Mouse (Mus musculus) forebrain, embryonic 16.5 days (tissue): ENCODE measurements around the gene Tmtc4. TPM values are rescaled to one million over a fixed set of nuclear protein-coding genes. Genes with fewer than 3 reads are reported as not detected.
A peak's percentile ranks its signal among the peaks of the same experiment; 100 is the strongest.

Experiments
- ATAC-seq: fragments of 200-750 bp; cut with Nextera tagmentation; 2 replicates; pipeline ENCODE4 v1.8.0; 2017; ENCODE audit warnings: mild to moderate bottlenecking, moderate library complexity
- H3K27ac ChIP-seq: fragments of 300-500 bp; sonication (generic); 2 replicates; pipeline ENCODE4 v1.5.1; 2014; ENCODE audit warnings: low read length, control low read depth
- H3K27me3 ChIP-seq: fragments of 300-500 bp; sonication (generic); replicated peaks from 2 replicates; pipeline ENCODE4 v1.6.1; 2014; ENCODE audit warnings: low read length; ENCODE audit not compliant: control insufficient read depth, insufficient read depth
- H3K36me3 ChIP-seq: fragments of 300-500 bp; sonication (generic); 2 replicates; pipeline ENCODE4 v1.6.1; 2014; ENCODE audit not compliant: control insufficient read depth, insufficient read depth
- H3K4me1 ChIP-seq: fragments of 300-500 bp; sonication (generic); replicated peaks from 2 replicates; pipeline ENCODE4 v1.6.1; 2014; ENCODE audit warnings: low read length; ENCODE audit not compliant: control insufficient read depth, insufficient read depth
- H3K4me2 ChIP-seq: fragments of 300-500 bp; sonication (generic); 2 replicates; pipeline ENCODE4 v1.6.1; 2014; ENCODE audit warnings: mild to moderate bottlenecking, low read length, control low read depth
- H3K4me3 ChIP-seq: fragments of 300-500 bp; sonication (generic); replicated peaks from 2 replicates; pipeline ENCODE4 v1.5.1; 2014; ENCODE audit warnings: mild to moderate bottlenecking, low read length, control low read depth
- H3K9ac ChIP-seq: fragments of 300-500 bp; sonication (generic); replicated peaks from 2 replicates; pipeline ENCODE4 v1.6.1; 2014; ENCODE audit warnings: low read depth, low read length, control low read depth
- H3K9me3 ChIP-seq: fragments of 300-500 bp; sonication (generic); 2 replicates; pipeline ENCODE4 v1.6.1; 2016; ENCODE audit warnings: low read length; ENCODE audit not compliant: control insufficient read depth
- WGBS: fragments of 180-500 bp; shearing (Covaris S2); extraction: QIAGEN DNeasy Blood & Tissue Kit; methylation state at CpG from one replicate; pipeline ENCODE4 v1.1.7; 2014; 5-methylcytosine and 5-hydroxymethylcytosine counted together
- polyA plus RNA-seq: library from polyadenylated mRNA; unstranded; fragments of >200 nt; fragmentation: Nextera tagmentation; extraction: Ambion mirVana; gene quantifications from 2 replicates; pipeline ENCODE4 v1.2.1, GENCODE M21; 2015

Tmtc4 gene
- polyA plus RNA-seq, 1 experiment from 2014 or later, result 40.3 TPM

DNA sequence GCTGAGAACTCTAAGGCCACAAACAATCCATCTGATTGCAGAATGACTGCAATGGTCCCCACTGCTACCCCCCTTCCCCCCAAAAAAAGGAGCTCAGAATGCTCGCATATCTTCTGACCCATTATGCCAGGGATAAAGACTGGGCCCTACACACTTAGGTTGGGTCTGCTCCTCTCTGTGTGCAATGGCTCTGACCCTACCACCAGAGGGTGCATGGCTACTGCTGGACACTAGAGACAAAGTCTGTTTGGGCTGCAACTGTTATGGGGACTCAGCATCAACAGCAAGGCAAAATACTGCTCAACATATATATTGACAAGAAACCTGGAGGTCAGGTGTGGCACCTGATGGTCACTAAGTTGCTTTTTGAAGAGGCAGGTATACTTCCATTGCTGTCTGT lies 32.9 kb downstream of the Tmtc4 start:
- Histone ChIP-seq H3K27ac (no peak overlapping the region), H3K27me3 (no peaks in the 10 kb centered on the region), H3K4me3 (no peak overlapping the region), H3K36me3 (no peaks in the 10 kb centered on the region), H3K9me3 (no peaks in the 10 kb centered on the region), H3K4me2 (no peak overlapping the region), H3K4me1 (no peaks in the 10 kb centered on the region), H3K9ac (no peak overlapping the region)
- ATAC-seq, result no peak
- 87% methylated on average over 1 of the region's 1 CpGs for WGBS

DNA sequence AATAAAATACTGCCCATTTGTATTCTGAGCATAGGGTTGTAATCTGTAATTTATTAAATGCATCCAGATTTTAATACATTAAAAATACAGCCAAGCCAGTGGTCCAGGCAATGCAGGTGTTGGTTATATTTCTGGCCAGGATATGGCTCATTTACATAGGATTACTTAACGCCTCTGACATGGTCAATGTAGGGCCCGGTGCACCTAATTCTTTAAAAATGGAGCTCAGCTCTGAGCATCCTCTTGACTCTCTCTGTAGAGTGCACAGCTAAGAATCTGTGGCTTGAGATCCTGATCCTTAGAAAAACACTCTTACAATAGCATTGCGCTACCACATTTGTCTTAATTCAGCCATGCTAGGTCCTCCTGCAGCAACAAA lies 40.4 kb downstream of the Tmtc4 start:
- 22% methylated on average over 3 of the region's 3 CpGs for WGBS
- peak; percentile 51 for ATAC-seq

DNA sequence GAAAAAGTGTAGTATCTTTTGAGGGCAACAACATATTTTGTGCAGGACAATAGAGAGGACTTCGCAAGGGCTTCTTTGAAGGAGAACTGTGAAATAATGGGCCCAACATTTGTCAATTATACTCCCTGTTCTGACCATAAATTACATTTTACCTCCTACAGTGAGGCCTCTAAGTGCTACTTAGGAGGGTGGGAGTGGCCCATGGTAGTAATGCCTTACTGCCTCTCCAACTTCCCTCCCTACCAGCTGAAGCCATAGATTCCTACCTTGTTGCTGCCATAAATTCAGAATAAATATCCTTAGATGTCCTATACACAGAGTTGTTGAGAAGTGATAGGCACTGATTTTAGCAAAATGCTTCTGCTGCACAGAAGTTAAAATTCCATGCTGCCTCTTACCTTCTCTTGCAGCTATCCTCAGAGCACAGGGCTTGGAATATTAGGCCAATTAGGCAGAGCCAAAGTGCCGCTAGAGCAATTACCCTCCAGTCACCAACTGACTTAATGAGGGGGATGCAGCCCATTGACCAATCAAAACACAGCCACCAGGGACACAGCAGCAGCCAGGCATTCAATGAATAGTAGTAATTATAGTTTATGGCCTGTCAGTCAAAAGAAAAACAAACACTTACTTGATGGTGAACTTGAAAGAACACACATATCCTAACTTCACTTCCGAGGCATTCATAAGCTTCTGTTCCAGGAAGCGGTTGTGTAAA lies 40.9 kb downstream of the Tmtc4 start:
- Histone ChIP-seq H3K27me3 (no peaks in the 10 kb centered on the region), H3K4me3 (no peak overlapping the region), H3K9ac (no peak overlapping the region), H3K36me3 (peaks cover 5% of the 10 kb centered on the region; the same call in 1 of the 2 replicates), H3K4me1 (peaks cover 10% of the 10 kb centered on the region), H3K9me3 (no peaks in the 10 kb centered on the region), H3K27ac (no peak overlapping the region), H3K4me2 (no peak overlapping the region)
- 17% methylated on average over 4 of the region's 4 CpGs for WGBS
- peak; percentile 97 for ATAC-seq

More for the DNA sequence above, 40.4 kb downstream of the Tmtc4 start:
- no peak overlapping the region for H3K27ac ChIP-seq
- H3K4me1 ChIP-seq, result peaks cover 10% of the 10 kb centered on the region
- H3K4me3 ChIP-seq, result no peak overlapping the region
- peaks cover 5% of the 10 kb centered on the region; the same call in 1 of the 2 replicates for H3K36me3 ChIP-seq
- H3K9me3 ChIP-seq, result no peaks in the 10 kb centered on the region
- H3K9ac ChIP-seq, result no peak overlapping the region
- no peaks in the 10 kb centered on the region for H3K27me3 ChIP-seq
- H3K4me2 ChIP-seq, result no peak overlapping the region

- Histone ChIP-seq H3K4me3 (no peak overlapping the region), H3K4me1 (no peaks in the 10 kb centered on the region), H3K4me2 (no peak overlapping the region), H3K27me3 (no peaks in the 10 kb centered on the region), H3K36me3 (0 out of 2 replicates have a peak, but pooled peaks cover 2% of the 10 kb centered on the region), H3K9me3 (no peaks in the 10 kb centered on the region), H3K27ac (no peak overlapping the region), H3K9ac (no peak overlapping the region)
- ATAC-seq, result no peak
- 86% methylated on average over 1 of the region's 1 CpGs for WGBS
Observed at GRCm38 (mm10) chr14:122936460-122936859, 47.4 kb downstream of the Tmtc4 start.

DNA sequence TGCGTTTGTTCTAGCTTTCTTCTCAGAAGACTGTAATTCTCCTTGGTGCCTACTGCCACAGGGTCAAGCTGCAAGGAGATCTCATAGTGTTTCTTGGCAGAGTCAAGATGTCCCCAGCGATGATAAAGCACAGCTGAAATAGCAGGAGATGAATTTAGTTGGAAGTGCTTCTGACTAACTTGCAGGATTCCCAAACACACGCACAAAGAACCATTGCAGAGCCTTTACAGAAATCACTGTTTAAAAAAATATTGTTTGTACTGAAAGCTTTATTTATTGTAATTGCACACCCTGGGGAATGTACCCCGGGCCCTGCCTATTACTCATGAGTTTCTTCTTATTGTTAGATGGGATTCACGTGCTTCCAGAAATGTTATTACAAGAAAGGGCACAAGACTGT lies 63.8 kb downstream of the Tmtc4 start:
- H3K27me3 ChIP-seq, result no peaks in the 10 kb centered on the region
- no peak overlapping the region for H3K4me2 ChIP-seq
- no peak overlapping the region for H3K27ac ChIP-seq
- H3K4me1 ChIP-seq, result no peaks in the 10 kb centered on the region
- 81% methylated on average over 5 of the region's 5 CpGs for WGBS
- H3K36me3 ChIP-seq, result peaks cover 5% of the 10 kb centered on the region; the same call in 1 of the 2 replicates
- H3K9me3 ChIP-seq, result no peaks in the 10 kb centered on the region
- no peak overlapping the region for H3K4me3 ChIP-seq
- no peak for ATAC-seq
- H3K9ac ChIP-seq, result no peak overlapping the region

- Histone ChIP-seq H3K27me3 (peaks cover 2% of the 10 kb centered on the region; the same call in 1 of the 2 replicates), H3K4me2 (no peak overlapping the region), H3K4me3 (no peak overlapping the region), H3K9me3 (no peaks in the 10 kb centered on the region), H3K36me3 (peaks cover 5% of the 10 kb centered on the region; the same call in 1 of the 2 replicates), H3K4me1 (0 out of 2 replicates have a peak, but pooled peaks cover 4% of the 10 kb centered on the region), H3K9ac (no peak overlapping the region), H3K27ac (no peak overlapping the region)
- ATAC-seq, result no peak
- 100% methylated on average over 1 of the region's 1 CpGs for WGBS
Observed at GRCm38 (mm10) chr14:122917676-122918075, 66.2 kb downstream of the Tmtc4 start.

GRCm38 (mm10) chr14:122913657-122914056 lies 70.2 kb downstream of the Tmtc4 start, which contains the start of gene Ggact:
Gene Ggact, minus strand, starts transcription at chr14:122913757.
- 75% methylated on average over 6 of the region's 6 CpGs for WGBS
- Histone ChIP-seq H3K4me1 (0 out of 2 replicates have a peak, but pooled peaks cover 4% of the 10 kb centered on the region), H3K4me2 (peak within 1 kb of the TSS; percentile 73), H3K27me3 (peaks cover 6% of the 10 kb centered on the region; the same call in 1 of the 2 replicates), H3K4me3 (peak within 1 kb of the TSS; percentile 57), H3K9ac (peak within 1 kb of the TSS; percentile 58), H3K9me3 (peaks cover under 1% of the 10 kb centered on the region; the same call in 1 of the 2 replicates), H3K27ac (no peak within 1 kb of the TSS), H3K36me3 (0 out of 2 replicates have a peak, but pooled peaks cover 2% of the 10 kb centered on the region)
- no peak for ATAC-seq

DNA sequence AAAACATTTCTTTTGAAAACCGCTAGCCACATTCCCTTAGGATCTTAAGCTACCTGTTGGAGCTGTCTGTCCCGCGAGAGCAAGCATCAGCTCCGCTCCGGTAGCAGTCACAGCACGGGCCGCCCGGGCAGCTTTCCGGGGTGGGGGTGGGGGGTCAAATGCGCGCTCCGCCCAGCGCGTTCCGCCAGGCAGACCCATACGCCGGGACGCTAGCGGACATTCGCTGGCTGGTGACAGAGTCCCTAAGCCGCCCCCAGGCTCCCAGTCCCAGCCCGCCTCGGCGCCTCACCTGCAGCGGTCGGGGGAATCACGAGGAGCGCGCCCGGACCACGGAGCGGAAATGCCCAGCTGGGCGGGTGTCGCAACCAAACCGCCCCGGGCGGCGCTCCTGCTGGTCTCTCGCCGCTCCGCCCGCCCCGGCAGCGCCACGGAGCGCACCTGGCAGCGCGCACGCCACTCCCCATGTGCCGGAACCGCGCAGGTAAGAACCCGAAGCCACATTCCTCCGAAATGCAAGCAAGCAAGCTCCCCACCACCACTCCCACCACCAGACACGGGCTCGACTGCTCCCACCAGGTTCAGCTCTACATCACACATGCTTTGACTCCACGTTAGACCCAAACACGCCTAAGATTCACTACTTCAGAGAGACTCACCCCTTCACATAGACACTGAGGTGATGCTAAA lies 70.9 kb downstream of the Tmtc4 start:
- H3K36me3 ChIP-seq, result 0 out of 2 replicates have a peak, but pooled peaks cover 2% of the 10 kb centered on the region
- H3K4me3 ChIP-seq, result peak overlapping the region; percentile 57
- H3K27me3 ChIP-seq, result peaks cover 6% of the 10 kb centered on the region; the same call in 1 of the 2 replicates
- H3K27ac ChIP-seq, result no peak overlapping the region
- under 1% methylated on average over 58 of the region's 58 CpGs for WGBS
- peak overlapping the region; percentile 73 for H3K4me2 ChIP-seq
- H3K4me1 ChIP-seq, result 0 out of 2 replicates have a peak, but pooled peaks cover 4% of the 10 kb centered on the region
- H3K9me3 ChIP-seq, result peaks cover 4% of the 10 kb centered on the region; the same call in 1 of the 2 replicates
- H3K9ac ChIP-seq, result peak overlapping the region; percentile 58
- ATAC-seq, result peak; percentile 57

GRCm38 (mm10) chr14:122912137-122912536 lies 71.7 kb downstream of the Tmtc4 start:
- Histone ChIP-seq H3K27ac (no peak overlapping the region), H3K4me2 (peak overlapping the region; percentile 73; the same call in 1 of the 2 replicates), H3K9ac (no peak overlapping the region), H3K4me1 (0 out of 2 replicates have a peak, but pooled peaks cover 4% of the 10 kb centered on the region), H3K4me3 (no peak overlapping the region), H3K9me3 (peaks cover 4% of the 10 kb centered on the region; the same call in 1 of the 2 replicates), H3K36me3 (0 out of 2 replicates have a peak, but pooled peaks cover 2% of the 10 kb centered on the region), H3K27me3 (peaks cover 6% of the 10 kb centered on the region; the same call in 1 of the 2 replicates)
- 47% methylated on average over 1 of the region's 1 CpGs for WGBS
- ATAC-seq, result no peak
